Mouse (Mus musculus) midbrain, postnatal 0 days (tissue): ENCODE results near the gene Tnrc6b. TPM values are rescaled to one million over a fixed set of nuclear protein-coding genes. Genes with fewer than 3 reads are reported as not detected.

Experiments used
- ATAC-seq: fragments of 200-750 bp; cut with Nextera tagmentation; 2 replicates; pipeline ENCODE4 v1.8.0; 2017; ENCODE audit warnings: moderate number of reproducible peaks, mild to moderate bottlenecking, moderate TSS enrichment, moderate library complexity; ENCODE audit not compliant: low FRiP score
- DNase-seq: peaks from one replicate; pipeline ENCODE4 v3.0.0-alpha.2; 2015; ENCODE audit warnings: low spot score
- H3K27ac ChIP-seq: fragments of 300-500 bp; sonication (generic); 2 replicates; pipeline ENCODE4 v1.5.1; 2014; ENCODE audit warnings: low read depth, mild to moderate bottlenecking, low read length, mixed read lengths
- H3K27me3 ChIP-seq: fragments of 300-500 bp; sonication (generic); 2 replicates; pipeline ENCODE4 v1.6.1; 2014; ENCODE audit warnings: low read length, control low read depth, mixed read lengths; ENCODE audit not compliant: insufficient read depth
- H3K36me3 ChIP-seq: fragments of 300-500 bp; sonication (generic); 2 replicates; pipeline ENCODE4 v1.6.1; 2014; ENCODE audit warnings: low read length, control low read depth, mixed read lengths; ENCODE audit not compliant: insufficient read depth
- H3K4me1 ChIP-seq: fragments of 300-500 bp; sonication (generic); 2 replicates; pipeline ENCODE4 v1.6.1; 2014; ENCODE audit warnings: mild to moderate bottlenecking, control low read depth, antibody characterized with exemption, low read length, mixed read lengths; ENCODE audit not compliant: insufficient read depth
- H3K4me2 ChIP-seq: fragments of 300-500 bp; sonication (generic); 2 replicates; pipeline ENCODE4 v1.6.1; 2014; ENCODE audit warnings: low read depth, mild to moderate bottlenecking, low read length, mixed read lengths; ENCODE audit not compliant: poor library complexity, severe bottlenecking
- H3K4me3 ChIP-seq: fragments of 300-500 bp; sonication (generic); 2 replicates; pipeline ENCODE4 v1.5.1; 2014; ENCODE audit warnings: low read depth, mild to moderate bottlenecking, low read length, moderate library complexity
- H3K9ac ChIP-seq: fragments of 300-500 bp; sonication (generic); replicated peaks from 2 replicates; pipeline ENCODE4 v1.6.1; 2014; ENCODE audit warnings: mild to moderate bottlenecking, low read length, moderate library complexity, mixed read lengths; ENCODE audit not compliant: poor library complexity, severe bottlenecking
- H3K9me3 ChIP-seq: fragments of 300-500 bp; sonication (generic); 2 replicates; pipeline ENCODE4 v1.6.1; 2016; ENCODE audit warnings: low read length, control low read depth
- CTCF ChIP-seq: IDR thresholded peaks from 2 replicates; pipeline ENCODE4 v1.5.1; 2016; ENCODE audit warnings: antibody characterized with exemption, mild to moderate bottlenecking
- WGBS: fragments of 180-500 bp; shearing (Covaris S2); extraction: QIAGEN DNeasy Blood & Tissue Kit; methylation state at CpG from one replicate; pipeline ENCODE4 v1.1.7; 2014; 5-methylcytosine and 5-hydroxymethylcytosine counted together
- polyA plus RNA-seq: library from polyadenylated mRNA; unstranded; fragments of >200 nt; fragmentation: Nextera tagmentation; extraction: Ambion mirVana; gene quantifications from 2 replicates; pipeline ENCODE4 v1.2.1, GENCODE M21; 2015
- total RNA-seq: library from RNA; depleted of rRNA; stranded (reverse); fragments of >200 nt; gene quantifications from 2 replicates; pipeline ENCODE4 v1.2.3, GENCODE M21; 2014

Gene Tnrc6b
- total and polyA plus RNA-seq, 2 experiments from 2014 or later = 26.3 to 30.0 TPM

GRCm38 (mm10) chr15:80812840-80813239 is 101.7 kb downstream of the Tnrc6b start:
- H3K9ac ChIP-seq = no peak overlapping the region
- ATAC-seq (no peak), DNase-seq (no peak)
- no peaks in the 10 kb centered on the region for H3K9me3 ChIP-seq
- H3K36me3 ChIP-seq = no peaks in the 10 kb centered on the region
- TF ChIP-seq CTCF = no peak
- H3K27me3 ChIP-seq = no peaks in the 10 kb centered on the region
- H3K4me1 ChIP-seq = no peaks in the 10 kb centered on the region
- H3K27ac ChIP-seq = no peak overlapping the region
- H3K4me2 ChIP-seq = no peak overlapping the region
- 95% methylated on average over 4 of the region's 4 CpGs for WGBS
- H3K4me3 ChIP-seq = no peak overlapping the region

- H3K27me3 ChIP-seq = no peaks in the 10 kb centered on the region
- H3K4me3 ChIP-seq = no peak overlapping the region
- ATAC-seq = no peak
- no peak overlapping the region for H3K9ac ChIP-seq
- no peaks in the 10 kb centered on the region for H3K9me3 ChIP-seq
- 90% methylated on average over 7 of the region's 7 CpGs for WGBS
- H3K4me2 ChIP-seq = no peak overlapping the region
- no peak for TF ChIP-seq CTCF
- H3K36me3 ChIP-seq = no peaks in the 10 kb centered on the region
- H3K4me1 ChIP-seq = peaks cover 5% of the 10 kb centered on the region; the same call in 1 of the 2 replicates
- DNase-seq = no peak
- no peak overlapping the region for H3K27ac ChIP-seq
These were observed 103.7 kb downstream of the Tnrc6b start for GRCm38 (mm10) chr15:80814792-80815191.

- DNase-seq (no peak), ATAC-seq (no peak)
- no peaks in the 10 kb centered on the region for H3K36me3 ChIP-seq
- no peaks in the 10 kb centered on the region for H3K9me3 ChIP-seq
- H3K4me3 ChIP-seq = no peak overlapping the region
- no peak overlapping the region for H3K27ac ChIP-seq
- WGBS = 8% methylated on average over 1 of the region's 1 CpGs
- no peak overlapping the region for H3K9ac ChIP-seq
- TF ChIP-seq CTCF = no peak
- H3K27me3 ChIP-seq = no peaks in the 10 kb centered on the region
- peaks cover 5% of the 10 kb centered on the region; the same call in 1 of the 2 replicates for H3K4me1 ChIP-seq
- no peak overlapping the region for H3K4me2 ChIP-seq
These were observed 111.2 kb downstream of the Tnrc6b start for GRCm38 (mm10) chr15:80822276-80822675.

GRCm38 (mm10) chr15:80831170-80831569 is 120.1 kb downstream of the Tnrc6b start:
- Histone ChIP-seq H3K27ac (no peak overlapping the region), H3K4me3 (no peak overlapping the region), H3K36me3 (no peaks in the 10 kb centered on the region), H3K4me2 (no peak overlapping the region), H3K4me1 (peaks cover 5% of the 10 kb centered on the region; the same call in 1 of the 2 replicates), H3K27me3 (no peaks in the 10 kb centered on the region), H3K9ac (no peak overlapping the region), H3K9me3 (no peaks in the 10 kb centered on the region)
- TF ChIP-seq CTCF = no peak
- 91% methylated on average over 3 of the region's 3 CpGs for WGBS
- ATAC-seq = no peak
- no peak for DNase-seq

- ATAC-seq = no peak
- 80% methylated on average over 3 of the region's 3 CpGs for WGBS
- TF ChIP-seq CTCF = no peak
These were observed 121.7 kb downstream of the Tnrc6b start for GRCm38 (mm10) chr15:80832808-80833207.

GRCm38 (mm10) chr15:80836246-80836645 is 125.1 kb downstream of the Tnrc6b start:
- H3K4me2 ChIP-seq = no peak overlapping the region
- TF ChIP-seq CTCF = no peak
- no peaks in the 10 kb centered on the region for H3K36me3 ChIP-seq
- H3K4me1 ChIP-seq = peaks cover 5% of the 10 kb centered on the region; the same call in 1 of the 2 replicates
- H3K27ac ChIP-seq = no peak overlapping the region
- H3K4me3 ChIP-seq = no peak overlapping the region
- no peak overlapping the region for H3K9ac ChIP-seq
- 76% methylated on average over 3 of the region's 3 CpGs for WGBS
- no peaks in the 10 kb centered on the region for H3K27me3 ChIP-seq
- DNase-seq = no peak
- no peaks in the 10 kb centered on the region for H3K9me3 ChIP-seq
- ATAC-seq = no peak

More at GRCm38 (mm10) chr15:80832808-80833207, 121.7 kb downstream of the Tnrc6b start:
- DNase-seq = no peak
- Histone ChIP-seq H3K4me1 (peaks cover 5% of the 10 kb centered on the region; the same call in 1 of the 2 replicates), H3K9me3 (no peaks in the 10 kb centered on the region), H3K27ac (no peak overlapping the region), H3K36me3 (no peaks in the 10 kb centered on the region), H3K27me3 (no peaks in the 10 kb centered on the region), H3K9ac (no peak overlapping the region), H3K4me3 (no peak overlapping the region), H3K4me2 (no peak overlapping the region)
